Mouse (Mus musculus): ENCODE results near the gene Nrap. TPM values are rescaled to one million over a fixed set of nuclear protein-coding genes. Genes with fewer than 3 reads are reported as not detected.

The Nrap gene
- polyA plus RNA-seq (2015; fragmentation: Nextera tagmentation; extraction: Ambion mirVana): 88.8 and 118 TPM in 2 replicates

DNA sequence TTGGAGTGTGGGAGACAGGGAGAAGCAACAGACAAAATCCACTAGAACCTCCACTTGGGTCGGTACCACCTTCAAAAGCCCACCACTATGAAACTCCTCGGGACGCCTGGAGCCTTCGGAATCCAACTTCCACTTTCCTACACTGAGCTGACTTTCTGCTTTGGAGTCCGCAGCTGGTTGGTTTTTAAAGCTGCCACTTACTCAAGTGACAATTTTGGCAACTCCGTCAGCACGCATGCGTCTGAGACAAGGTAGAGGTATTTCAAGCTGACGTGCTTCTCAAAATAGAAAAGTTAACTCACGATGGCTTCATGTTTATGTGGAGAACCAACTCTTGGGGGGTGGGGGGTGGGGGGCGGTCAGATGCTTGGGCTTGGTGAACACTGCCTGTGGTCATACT lies at the start of gene Nrap:
Nrap (minus strand) TSS at position 159 of the 400 bp plus-strand sequence.

GRCm38 (mm10) chr19:56396669-56397621 lies 7.1 kb upstream of the Nrap start, which contains the start of gene Casp7:
Casp7 (plus strand) TSS chr19:56397129.

GRCm38 (mm10) chr19:56286866-56287265 lies 103.0 kb downstream of the Nrap start, which contains the start of gene Habp2:
Habp2 (plus strand) TSS chr19:56287137.

Other genes with a start within 250 kb of the Nrap start
- gene Habp2, start 102.9 kb downstream of the Nrap start, polyA plus RNA-seq (2015; fragmentation: Nextera tagmentation; extraction: Ambion mirVana): 1.6 and 2.6 TPM in 2 replicates
- gene Casp7, start 7.1 kb upstream of the Nrap start, polyA plus RNA-seq (2015; fragmentation: Nextera tagmentation; extraction: Ambion mirVana): 15.1 and 15.7 TPM in 2 replicates
- 0.07 and 0.19 TPM in 2 replicates for gene Plekhs1, start 71.6 kb upstream of the Nrap start, polyA plus RNA-seq (2015; fragmentation: Nextera tagmentation; extraction: Ambion mirVana)
- gene Dclre1a, start 158.2 kb upstream of the Nrap start, polyA plus RNA-seq (2015; fragmentation: Nextera tagmentation; extraction: Ambion mirVana): 6.9 and 8.2 TPM in 2 replicates
- 5.4 and 6.5 TPM in 2 replicates for gene Nhlrc2, start 158.2 kb upstream of the Nrap start, polyA plus RNA-seq (2015; fragmentation: Nextera tagmentation; extraction: Ambion mirVana)